Mouse (Mus musculus) MEL (cell line): ENCODE measurements around the gene Dstyk. TPM values are rescaled to one million over a fixed set of nuclear protein-coding genes. Genes with fewer than 3 reads are reported as not detected.

Source experiments
- DNase-seq: peaks from one replicate; pipeline ENCODE4 v3.0.0; 2011; ENCODE audit warnings: low read depth, low spot score
- H3K27ac ChIP-seq: 2 replicates; pipeline ENCODE4 v1.5.1; 2012; ENCODE audit warnings: low read depth, mild to moderate bottlenecking, control low read depth, low read length, moderate library complexity; ENCODE audit not compliant: control insufficient read depth
- H3K27me3 ChIP-seq, 2 experiments: fragments of 150-350 bp in 1 of 2; sonication (generic) in 1 of 2; 2 replicates each; pipeline ENCODE4 v1.6.1; 2012; ENCODE audit warnings: low read length in 2 of 2, mild to moderate bottlenecking in 2 of 2, improper control_type of control experiment in 1 of 2, moderate library complexity in 1 of 2; ENCODE audit not compliant: insufficient read depth in 2 of 2, control insufficient read depth in 1 of 2
- H3K36me3 ChIP-seq, 2 experiments: 2 replicates each; pipeline ENCODE4 v1.6.1; 2012 to 2014; ENCODE audit warnings: low read length in 2 of 2, improper control_type of control experiment in 1 of 2, inconsistent platforms in 1 of 2, mild to moderate bottlenecking in 1 of 2; ENCODE audit not compliant: insufficient read depth in 2 of 2, control insufficient read depth in 1 of 2
- H3K4me1 ChIP-seq, 2 experiments: fragments of 150-350 bp in 1 of 2; sonication (generic) in 1 of 2; 2 replicates each; pipeline ENCODE4 v1.6.1; 2012; ENCODE audit warnings: low read length in 2 of 2, improper control_type of control experiment in 1 of 2, mild to moderate bottlenecking in 1 of 2; ENCODE audit not compliant: insufficient read depth in 2 of 2, control insufficient read depth in 1 of 2
- H3K4me3 ChIP-seq, 2 experiments: fragments of 150-350 bp in 1 of 2; sonication (generic) in 1 of 2; 2 replicates each; pipeline ENCODE4 v1.5.1; 2012; ENCODE audit warnings: low read depth in 2 of 2, low read length in 2 of 2, mild to moderate bottlenecking in 2 of 2, moderate library complexity in 2 of 2, control low read depth in 1 of 2, improper control_type of control experiment in 1 of 2; ENCODE audit not compliant: control insufficient read depth in 1 of 2, insufficient read depth in 1 of 2
- H3K79me2 ChIP-seq: 2 replicates; pipeline ENCODE4 v1.6.1; 2012; ENCODE audit warnings: mild to moderate bottlenecking, low read length, moderate library complexity; ENCODE audit not compliant: control insufficient read depth, poor library complexity, insufficient read depth
- H3K9ac ChIP-seq: 2 replicates; pipeline ENCODE4 v1.6.1; 2012; ENCODE audit warnings: low read depth, mild to moderate bottlenecking, control low read depth, low read length, moderate library complexity; ENCODE audit not compliant: control insufficient read depth, poor library complexity, severe bottlenecking
- H3K9me3 ChIP-seq: fragments of 150-350 bp; sonication (generic); replicated peaks from 2 replicates; pipeline ENCODE4 v1.6.1; 2012; ENCODE audit warnings: mild to moderate bottlenecking, low read length, improper control_type of control experiment, moderate library complexity; ENCODE audit not compliant: insufficient read depth
- EP300 ChIP-seq, 2 experiments: IDR thresholded peaks; 2 replicates each; pipeline ENCODE4 v1.6.1; 2011; ENCODE audit warnings: improper control_type of control experiment in 2 of 2, low read length in 2 of 2, low read depth in 1 of 2, mild to moderate bottlenecking in 1 of 2
- GABPA ChIP-seq: IDR thresholded peaks from 2 replicates; pipeline ENCODE4 v1.6.1; 2012; ENCODE audit warnings: low read depth, mild to moderate bottlenecking, inconsistent platforms, low read length, improper control_type of control experiment, moderate library complexity
- GATA1 ChIP-seq: IDR thresholded peaks from 2 replicates; pipeline ENCODE4 v1.6.1; 2011; ENCODE audit warnings: low read depth, low read length, improper control_type of control experiment
- MAX ChIP-seq: IDR thresholded peaks from 2 replicates; pipeline ENCODE4 v1.6.1; 2011; ENCODE audit warnings: low read length, improper control_type of control experiment
- MAZ ChIP-seq: IDR thresholded peaks from 2 replicates; pipeline ENCODE4 v1.6.1; 2012; ENCODE audit warnings: low read depth, mild to moderate bottlenecking, inconsistent platforms, low read length, improper control_type of control experiment
- MYC ChIP-seq: IDR thresholded peaks from 2 replicates; pipeline ENCODE4 v1.6.1; 2011; ENCODE audit warnings: low read depth, mild to moderate bottlenecking, low read length, improper control_type of control experiment, moderate library complexity
- NELFE ChIP-seq: IDR thresholded peaks from 2 replicates; pipeline ENCODE4 v1.6.1; 2011; ENCODE audit warnings: low read depth, low read length, improper control_type of control experiment
- NRF1 ChIP-seq: IDR thresholded peaks from 2 replicates; pipeline ENCODE4 v1.6.1; 2014; ENCODE audit warnings: low read depth, mild to moderate bottlenecking, inconsistent platforms, low read length, improper control_type of control experiment, moderate library complexity; ENCODE audit not compliant: poor library complexity, insufficient read depth, severe bottlenecking
- POLR2AphosphoS5 ChIP-seq: IDR thresholded peaks from 2 replicates; pipeline ENCODE4 v1.6.1; 2012; ENCODE audit warnings: low read depth, borderline replicate concordance, mild to moderate bottlenecking, inconsistent platforms, low read length, moderate library complexity, mixed read lengths
- RAD21 ChIP-seq: IDR thresholded peaks from 2 replicates; pipeline ENCODE4 v1.6.1; 2011; ENCODE audit warnings: mild to moderate bottlenecking, low read depth, low read length, improper control_type of control experiment
- RCOR1 ChIP-seq: IDR thresholded peaks from 2 replicates; pipeline ENCODE4 v1.6.1; 2012; ENCODE audit warnings: low read depth, mild to moderate bottlenecking, inconsistent platforms, low read length, improper control_type of control experiment
- ZKSCAN1 ChIP-seq: IDR thresholded peaks from 2 replicates; pipeline ENCODE4 v1.6.1; 2012; ENCODE audit warnings: low read depth, mild to moderate bottlenecking, inconsistent platforms, low read length, improper control_type of control experiment, moderate library complexity
- ZMIZ1 ChIP-seq: IDR thresholded peaks from 2 replicates; pipeline ENCODE4 v1.6.1; 2012; ENCODE audit warnings: low read depth, mild to moderate bottlenecking, inconsistent platforms, low read length, improper control_type of control experiment, moderate library complexity
- ZNF384 ChIP-seq: IDR thresholded peaks from 2 replicates; pipeline ENCODE4 v1.6.1; 2012; ENCODE audit warnings: low read depth, mild to moderate bottlenecking, inconsistent platforms, low read length, improper control_type of control experiment
- polyA plus RNA-seq, 2 experiments: library from polyadenylated mRNA; stranded (reverse) in 1 of 2; unstranded in 1 of 2; fragments of >175 nt in 1 of 2; fragments of >200 nt in 1 of 2; gene quantifications; 2 replicates each; pipeline versions ENCODE4 v1.2.1 to v1.2.4; 2012; ENCODE audit warnings: low replicate concordance in 2 of 2, low read depth in 1 of 2; ENCODE audit not compliant: insufficient read length in 2 of 2, insufficient read depth in 1 of 2, missing spikeins in 1 of 2
- total RNA-seq: library from RNA; depleted of rRNA; stranded (reverse); fragments of 300-350 nt; gene quantifications from 2 replicates; pipeline ENCODE4 v1.2.3, GENCODE M21; 2012

Dstyk gene
- total and polyA plus RNA-seq, 3 experiments, result 2.4 to 4.5 TPM; not detected in 1

DNA sequence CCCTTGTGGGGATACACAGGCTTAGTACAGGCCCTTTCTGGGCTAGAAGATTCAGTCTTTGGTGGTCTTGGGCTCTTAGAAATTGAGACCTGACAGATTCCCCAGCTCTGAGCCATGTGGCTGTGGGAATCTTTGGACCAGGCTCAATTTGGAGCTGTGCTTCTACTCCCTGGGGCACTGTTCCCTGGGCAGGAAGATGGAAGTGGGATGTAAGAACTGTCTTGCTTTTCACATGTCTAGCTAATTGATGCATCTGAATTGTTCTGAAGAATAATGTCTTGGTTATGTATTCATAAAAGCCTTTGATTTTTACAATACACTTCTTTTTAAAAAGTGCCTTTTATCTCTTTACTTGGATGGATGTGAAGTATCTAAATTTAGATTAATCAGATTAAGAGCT is 8.2 kb downstream of the Dstyk start:
- H3K27me3 ChIP-seq, result no peaks in the 10 kb centered on the region
- H3K79me2 ChIP-seq, result no peaks in the 10 kb centered on the region; the same call in 1 of the 2 replicates
- H3K27ac ChIP-seq, result no peak overlapping the region
- peaks cover 0 to 5% of the 10 kb centered on the region in 2 experiments; a peak in 2 of 4 replicates for H3K36me3 ChIP-seq
- H3K9me3 ChIP-seq, result no peaks in the 10 kb centered on the region
- H3K4me1 ChIP-seq, result peaks cover 5 to 6% of the 10 kb centered on the region in 2 experiments
- no peak overlapping the region for H3K9ac ChIP-seq
- no peak for TF ChIP-seq NRF1
- no peak for TF ChIP-seq GABPA
- TF ChIP-seq POLR2AphosphoS5, result no peak
- TF ChIP-seq RCOR1, result no peak
- no peak for DNase-seq
- no peak overlapping the region for H3K4me3 ChIP-seq

DNA sequence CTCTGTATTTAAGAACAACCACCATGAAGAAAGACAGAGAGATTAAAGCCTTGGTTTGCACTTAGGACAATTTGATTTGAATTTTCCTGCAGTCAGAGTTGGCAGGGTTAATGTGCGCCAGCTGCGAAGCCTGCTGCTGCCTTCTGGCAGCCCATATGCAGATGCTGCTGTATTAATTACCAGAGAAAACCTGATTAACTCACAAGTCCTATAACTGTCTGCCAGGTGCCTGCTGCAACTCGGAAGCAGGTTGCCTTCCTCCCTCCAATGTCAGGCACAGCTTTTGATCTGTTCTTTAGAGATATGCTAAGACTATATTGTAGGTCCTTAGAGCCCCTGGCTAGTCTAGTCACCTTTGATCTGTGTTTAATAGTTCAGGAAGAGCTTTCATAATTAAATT is 13.5 kb downstream of the Dstyk start:
- no peak for TF ChIP-seq RAD21
- TF ChIP-seq GATA1, result no peak
- no peak for TF ChIP-seq ZMIZ1
- no peak for TF ChIP-seq ZNF384
- no peak for DNase-seq
- Histone ChIP-seq H3K4me3 (no peak overlapping the region), H3K9me3 (no peaks in the 10 kb centered on the region), H3K79me2 (no peaks in the 10 kb centered on the region), H3K27me3 (no peaks in the 10 kb centered on the region), H3K36me3 (0 out of 4 replicates have a peak, but pooled peaks cover 0 to 1% of the 10 kb centered on the region in 2 experiments), H3K4me1 (no peaks in the 10 kb centered on the region), H3K27ac (no peak overlapping the region), H3K9ac (no peak overlapping the region)

DNA sequence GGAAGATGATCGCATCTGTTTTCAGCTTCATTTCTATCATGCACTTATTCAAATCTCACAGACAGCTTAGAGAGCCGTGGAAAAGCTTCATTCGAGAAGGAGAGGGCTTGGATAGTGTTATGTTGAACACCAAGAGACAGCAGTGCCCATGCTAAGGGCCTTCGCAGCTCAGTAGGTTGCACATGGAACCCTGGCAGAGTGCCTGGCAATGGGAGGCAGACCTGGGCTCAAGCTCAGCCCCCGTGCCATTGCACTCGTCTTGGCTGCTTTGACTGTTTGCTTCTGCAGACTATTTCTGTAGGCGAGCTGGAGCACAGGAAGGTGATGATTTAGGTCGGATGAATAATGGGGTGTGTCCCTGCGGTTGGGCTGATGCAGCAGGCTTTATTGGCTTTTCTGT is 14.4 kb downstream of the Dstyk start:
- TF ChIP-seq MAZ, result no peak
- TF ChIP-seq EP300 (IDR thresholded peaks at IDR 0.05; ENCODE audit: low read depth in 1 of 2, low read length in 2 of 2), result no peak
- TF ChIP-seq RAD21, result no peak
- no peak for TF ChIP-seq NELFE
- no peak for TF ChIP-seq ZKSCAN1
- TF ChIP-seq MYC, result no peak
- TF ChIP-seq MAX, result no peak
- no peak for TF ChIP-seq POLR2AphosphoS5
- TF ChIP-seq ZMIZ1, result no peak
- Histone ChIP-seq H3K4me1 (0 out of 4 replicates have a peak, but pooled peaks cover 0 to 3% of the 10 kb centered on the region in 2 experiments), H3K27me3 (no peaks in the 10 kb centered on the region), H3K4me3 (no peak overlapping the region), H3K36me3 (peaks cover 1 to 2% of the 10 kb centered on the region in 2 experiments; a peak in 2 of 4 replicates), H3K79me2 (no peaks in the 10 kb centered on the region), H3K27ac (no peak overlapping the region), H3K9ac (no peak overlapping the region), H3K9me3 (no peaks in the 10 kb centered on the region)
- no peak for DNase-seq
